Comparison of ENCODE assay signal across 9 mouse cellular contexts in the genomic region with DNA sequence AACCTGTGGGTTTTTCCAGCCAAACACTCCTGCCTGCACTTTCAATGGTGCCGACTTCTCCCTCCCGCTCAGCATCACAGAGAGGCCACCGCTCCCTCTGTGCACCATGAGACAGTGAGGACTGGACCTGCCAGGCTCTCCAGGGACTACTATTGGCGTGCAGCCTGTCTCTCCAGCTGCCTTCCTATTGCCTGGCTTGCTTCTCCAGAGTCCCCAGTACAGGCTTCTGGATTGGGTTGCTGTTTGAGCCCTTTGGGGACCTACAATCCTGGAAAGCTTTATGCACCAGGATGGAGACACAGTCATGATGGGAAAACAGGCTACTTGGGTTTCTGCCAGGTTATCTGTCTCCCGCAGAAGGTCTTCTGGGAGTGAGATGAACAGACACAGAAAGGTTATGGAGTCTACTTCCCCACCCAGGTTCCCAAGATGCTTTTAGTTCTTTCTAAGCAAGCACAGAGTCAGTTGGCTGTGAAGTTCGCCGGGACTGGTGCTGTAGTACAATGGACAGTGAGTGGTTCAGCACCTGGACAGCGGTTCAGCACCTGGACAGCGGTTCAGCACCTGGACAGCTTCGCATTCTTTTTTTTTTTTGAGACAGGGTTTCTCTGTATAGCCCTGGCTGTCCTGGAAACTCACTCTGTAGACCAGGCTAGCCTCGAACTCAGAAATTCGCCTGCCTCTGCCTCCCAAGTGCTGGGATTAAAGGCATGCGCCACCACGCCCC. TPM values are rescaled to one million over a fixed set of nuclear protein-coding genes. Genes with fewer than 3 reads are reported as not detected.
DNase-seq lines count a peak whose midpoint lies in the region; ATAC-seq and TF ChIP-seq lines count a peak whose summit lies in the region.
"Had no signal": no experiment of that assay in that cellular context is flagged by ENCODE, and none has a peak within 500 bp of the region (broad histone marks: within the 10 kb centered on the region; RNA-seq: fewer than 3 reads in every experiment).

No protein-coding gene starts in this region.

- ATAC-seq in embryonic facial prominence, embryonic 11.5 days (replicated peaks; ENCODE audit: insufficient number of reproducible peaks, low FRiP score, low TSS enrichment, low read depth): no peak

- H3K27me3 ChIP-seq in embryonic facial prominence, embryonic 11.5 days (ENCODE audit: control insufficient read depth, insufficient read depth, low read length): no peaks in the 10 kb centered on the region
- H3K27me3 ChIP-seq in midbrain, embryonic 10.5 days (ENCODE audit: low read depth, poor library complexity, severe bottlenecking): peaks cover 98% of the 10 kb centered on the region

- H3K4me2 ChIP-seq in embryonic facial prominence, embryonic 11.5 days (ENCODE audit: low read depth, low read length): no peak overlapping the region
- H3K4me2 ChIP-seq: limb, embryonic 12.5 days had no signal

- no peak for TF ChIP-seq CTCF in layer of hippocampus, adult 2 months (conservative IDR thresholded peaks at IDR 0.05)

- WGBS in embryonic facial prominence, embryonic 11.5 days: 40% methylated on average over 14 of the region's 14 CpGs
- 47% methylated on average over 14 of the region's 14 CpGs for WGBS in midbrain, embryonic 10.5 days

- H3K36me3 ChIP-seq in embryonic facial prominence, embryonic 11.5 days (replicated peaks; ENCODE audit: control insufficient read depth, insufficient read depth, low read depth, low read length): no peaks in the 10 kb centered on the region
- no peaks in the 10 kb centered on the region for H3K36me3 ChIP-seq in midbrain, embryonic 10.5 days
- H3K36me3 ChIP-seq: limb, embryonic 12.5 days had no signal

- intact Hi-C loops in heart, postnatal 10 days (cut with DNase I): loop anchor here (2.0 kb wide), 1 partner anchor 22 kb away; the partner anchor contains the start of gene Unc5a
- intact Hi-C loops in heart, postnatal 25 days (cut with DNase I): no loop called here

- no peak overlapping the region for H3K4me3 ChIP-seq in embryonic facial prominence, embryonic 11.5 days (ENCODE audit: low read depth, low read length)
- H3K4me3 ChIP-seq in layer of hippocampus, adult 2 months: no peak overlapping the region
- no peak overlapping the region for H3K4me3 ChIP-seq in midbrain, embryonic 10.5 days
- H3K4me3 ChIP-seq: limb, embryonic 12.5 days had no signal

- no peaks in the 10 kb centered on the region for H3K4me1 ChIP-seq in embryonic facial prominence, embryonic 11.5 days (ENCODE audit: control insufficient read depth, insufficient read depth, low read length)
- peaks cover 61% of the 10 kb centered on the region for H3K4me1 ChIP-seq in midbrain, embryonic 10.5 days
- H3K4me1 ChIP-seq: limb, embryonic 12.5 days had no signal

- H3K9ac ChIP-seq in embryonic facial prominence, embryonic 11.5 days (replicated peaks; ENCODE audit: low read length): no peak overlapping the region
- H3K9ac ChIP-seq: limb, embryonic 12.5 days had no signal

- no peaks in the 10 kb centered on the region for H3K9me3 ChIP-seq in embryonic facial prominence, embryonic 11.5 days (replicated peaks; ENCODE audit: control insufficient read depth, low read length)
- no peaks in the 10 kb centered on the region for H3K9me3 ChIP-seq in midbrain, embryonic 10.5 days (replicated peaks)
- H3K9me3 ChIP-seq: limb, embryonic 12.5 days had no signal

- H3K27ac ChIP-seq in embryonic facial prominence, embryonic 11.5 days (replicated peaks; ENCODE audit: low read depth, low read length): no peak overlapping the region
- no peak overlapping the region for H3K27ac ChIP-seq in layer of hippocampus, adult 2 months
- no peak overlapping the region for H3K27ac ChIP-seq in midbrain, embryonic 10.5 days (replicated peaks)
- H3K27ac ChIP-seq: limb, embryonic 12.5 days had no signal

- peak; percentile 60 to 75 for DNase-seq in heart, postnatal 10 days
- no peak for DNase-seq in heart, postnatal 25 days (ENCODE audit: low spot score)
- DNase-seq in ES-CJ7 (ENCODE audit: low read depth, low spot score): peak; percentile 50
- peak; percentile 83 for DNase-seq in embryonic facial prominence, embryonic 11.5 days (ENCODE audit: low spot score)
- peak; percentile 49 for DNase-seq in lung, postnatal 10 days
- DNase-seq in layer of hippocampus, adult 2 months (ENCODE audit: low spot score in 2 of 2): no peak
- DNase-seq in spleen, adult 12 weeks (ENCODE audit: low spot score): no peak
- no peak for DNase-seq in midbrain, embryonic 10.5 days (ENCODE audit: low spot score)

RNA-seq across cellular contexts. Expression of gene Unc5a, which starts 21.5 kb away (rescaled TPM):
- 1 to 10 TPM; 1.0 to 1.6 TPM for total RNA-seq in heart, postnatal 10 days (2021)
- total RNA-seq in heart, postnatal 25 days (2021): 1 to 10 TPM in 1 of 2 experiments, under 1 TPM in 1; 0.73 to 1.1 TPM
- polyA plus RNA-seq in embryonic facial prominence, embryonic 11.5 days (2014; fragmentation: Nextera tagmentation; extraction: Ambion mirVana): 1.0 and 1.5 TPM in 2 replicates
- 100 to 1,000 TPM; 146 to 148 TPM for total RNA-seq in layer of hippocampus, adult 2 months (2021)
- 2.8 TPM in 2 replicates for polyA plus RNA-seq in midbrain, embryonic 10.5 days (2016; fragmentation: Nextera tagmentation; extraction: Ambion mirVana)

RNA-seq across cellular contexts. Expression of gene Hk3, which starts 50.5 kb away (rescaled TPM):
- under 1 TPM; 0.87 to 0.89 TPM for total RNA-seq in heart, postnatal 10 days (2021)
- total RNA-seq in heart, postnatal 25 days (2021): under 1 TPM; 0.95 to 0.99 TPM
- 0.22 and 0.47 TPM in 2 replicates for polyA plus RNA-seq in embryonic facial prominence, embryonic 11.5 days (2014; fragmentation: Nextera tagmentation; extraction: Ambion mirVana)
- total RNA-seq in layer of hippocampus, adult 2 months (2021): 1 to 10 TPM; 1.1 to 1.3 TPM
- 1.1 and 1.4 TPM in 2 replicates for polyA plus RNA-seq in midbrain, embryonic 10.5 days (2016; fragmentation: Nextera tagmentation; extraction: Ambion mirVana)

Comparison
In these comparisons a context has a peak if more than half of its experiments do, and no peak if none do; other contexts are left out.
1. DNase-seq: peak in heart, postnatal 10 days (2 of 2), ES-CJ7 (single experiment), embryonic facial prominence, embryonic 11.5 days (single experiment) and lung, postnatal 10 days (single experiment); none in heart, postnatal 25 days (single experiment), layer of hippocampus, adult 2 months (0 of 2), spleen, adult 12 weeks (single experiment) and midbrain, embryonic 10.5 days (single experiment).
2. RNA of gene Unc5a, which starts 21.5 kb away (total RNA-seq): 146 to 148 TPM in layer of hippocampus, adult 2 months; 1.0 to 1.6 TPM in heart, postnatal 10 days and 0.73 to 1.1 TPM in heart, postnatal 25 days; every median in the first group is over 10 times any median in the second.